Mouse (Mus musculus): ENCODE measurements around the gene 1700011L22Rik. TPM values are rescaled to one million over a fixed set of nuclear protein-coding genes. Genes with fewer than 3 reads are reported as not detected.

Gene 1700011L22Rik
- polyA plus RNA-seq, 1 experiment from 2014 or later, result not detected

DNA sequence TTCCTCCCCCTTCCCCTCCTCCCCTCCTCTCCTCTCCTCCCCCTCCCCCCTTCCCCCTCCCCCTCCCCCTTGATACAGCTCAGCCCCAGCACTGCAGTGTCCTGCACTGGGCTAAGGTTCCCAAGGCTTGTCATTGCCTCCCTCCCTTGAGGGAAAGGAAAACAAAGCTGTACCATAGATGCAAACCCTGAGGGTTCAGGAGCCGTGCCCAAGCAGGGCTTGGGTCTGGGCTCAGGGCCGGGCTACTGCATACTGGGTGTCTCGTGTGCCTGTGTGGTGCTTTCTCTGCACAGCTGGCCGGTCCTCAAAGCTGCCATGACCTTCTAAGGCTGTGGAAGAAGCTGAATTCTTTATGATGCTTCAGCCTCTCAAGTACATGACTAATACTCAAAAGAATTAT lies 74.8 kb downstream of the 1700011L22Rik start:
- WGBS, result 66% methylated on average over 4 of the region's 4 CpGs
- Histone ChIP-seq H3K4me2 (ENCODE audit: low read length) (no peak overlapping the region), H3K9ac (ENCODE audit: low read length) (no peak overlapping the region), H3K4me3 (ENCODE audit: low read depth, low read length) (no peak overlapping the region), H3K27ac (ENCODE audit: low read depth, low read length) (no peak overlapping the region), H3K36me3 (ENCODE audit: control insufficient read depth, insufficient read depth, low read length) (peaks cover 23% of the 10 kb centered on the region), H3K27me3 (replicated peaks; ENCODE audit: control insufficient read depth, insufficient read depth, low read length) (no peaks in the 10 kb centered on the region), H3K9me3 (replicated peaks; ENCODE audit: control insufficient read depth, low read length) (no peaks in the 10 kb centered on the region), H3K4me1 (ENCODE audit: control insufficient read depth, insufficient read depth, low read length) (no peaks in the 10 kb centered on the region)
- no peak for DNase-seq (ENCODE audit: low spot score)
- ATAC-seq, result no peak

DNA sequence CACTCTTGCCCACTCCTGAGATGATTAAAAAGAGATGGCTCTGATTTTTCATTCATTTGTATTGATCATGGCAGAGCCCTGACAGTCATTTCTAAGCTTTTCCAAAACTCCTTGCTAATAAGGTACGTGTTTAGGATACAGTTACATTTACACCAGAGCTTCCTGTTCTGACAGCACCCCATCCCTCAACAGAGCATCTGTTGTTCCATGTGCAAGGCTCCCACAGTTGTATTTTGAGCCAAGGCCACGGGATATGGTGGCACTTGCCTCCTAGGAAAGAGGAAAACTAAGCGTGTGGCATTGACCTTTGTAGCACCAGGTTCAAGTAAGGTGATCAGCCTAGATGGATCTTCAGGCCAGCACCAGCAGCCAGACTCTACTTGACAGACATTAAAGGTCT lies 83.1 kb downstream of the 1700011L22Rik start:
- H3K9ac ChIP-seq (ENCODE audit: low read length), result no peak overlapping the region
- no peak for DNase-seq (ENCODE audit: low spot score)
- H3K27ac ChIP-seq (ENCODE audit: low read depth, low read length), result no peak overlapping the region
- no peaks in the 10 kb centered on the region for H3K9me3 ChIP-seq (replicated peaks; ENCODE audit: control insufficient read depth, low read length)
- H3K36me3 ChIP-seq (ENCODE audit: control insufficient read depth, insufficient read depth, low read length), result no peaks in the 10 kb centered on the region
- no peak overlapping the region for H3K4me3 ChIP-seq (ENCODE audit: low read depth, low read length)
- H3K27me3 ChIP-seq (replicated peaks; ENCODE audit: control insufficient read depth, insufficient read depth, low read length), result no peaks in the 10 kb centered on the region
- no peak overlapping the region for H3K4me2 ChIP-seq (ENCODE audit: low read length)
- ATAC-seq, result no peak
- peaks cover 12% of the 10 kb centered on the region; the same call in 1 of the 2 replicates for H3K4me1 ChIP-seq (ENCODE audit: control insufficient read depth, insufficient read depth, low read length)
- WGBS, result 73% methylated on average over 3 of the region's 3 CpGs

DNA sequence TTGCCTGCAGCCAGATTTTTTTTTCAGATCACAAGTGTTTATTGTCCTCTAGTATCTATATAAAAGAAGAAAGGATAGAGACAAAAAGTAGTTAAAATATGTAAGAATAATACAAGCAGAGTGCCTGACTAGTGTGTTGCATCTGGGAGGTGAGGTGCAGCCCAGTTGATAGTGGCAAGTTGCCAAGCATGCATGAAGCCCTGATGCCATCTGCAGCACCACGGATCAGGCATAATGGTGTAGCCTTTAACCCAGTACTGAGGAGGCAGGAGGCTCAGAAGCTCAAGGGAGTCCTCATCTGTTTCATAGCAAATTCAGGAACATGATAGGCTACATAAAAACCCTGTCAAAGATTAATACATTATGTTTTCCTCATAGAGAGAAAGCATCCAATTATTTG lies 84.0 kb downstream of the 1700011L22Rik start:
- Histone ChIP-seq H3K4me3 (ENCODE audit: low read depth, low read length) (no peak overlapping the region), H3K27me3 (replicated peaks; ENCODE audit: control insufficient read depth, insufficient read depth, low read length) (no peaks in the 10 kb centered on the region), H3K9ac (ENCODE audit: low read length) (no peak overlapping the region), H3K9me3 (replicated peaks; ENCODE audit: control insufficient read depth, low read length) (no peaks in the 10 kb centered on the region), H3K4me2 (ENCODE audit: low read length) (no peak overlapping the region), H3K27ac (ENCODE audit: low read depth, low read length) (no peak overlapping the region), H3K36me3 (ENCODE audit: control insufficient read depth, insufficient read depth, low read length) (peaks cover 1% of the 10 kb centered on the region; the same call in 1 of the 2 replicates), H3K4me1 (ENCODE audit: control insufficient read depth, insufficient read depth, low read length) (peaks cover 12% of the 10 kb centered on the region; the same call in 1 of the 2 replicates)
- DNase-seq (ENCODE audit: low spot score), result peak; percentile 51
- ATAC-seq, result 0 out of 2 replicates have a peak, but pooled peaks have one; percentile 24
- 18% methylated on average over 1 of the region's 1 CpGs for WGBS

DNA sequence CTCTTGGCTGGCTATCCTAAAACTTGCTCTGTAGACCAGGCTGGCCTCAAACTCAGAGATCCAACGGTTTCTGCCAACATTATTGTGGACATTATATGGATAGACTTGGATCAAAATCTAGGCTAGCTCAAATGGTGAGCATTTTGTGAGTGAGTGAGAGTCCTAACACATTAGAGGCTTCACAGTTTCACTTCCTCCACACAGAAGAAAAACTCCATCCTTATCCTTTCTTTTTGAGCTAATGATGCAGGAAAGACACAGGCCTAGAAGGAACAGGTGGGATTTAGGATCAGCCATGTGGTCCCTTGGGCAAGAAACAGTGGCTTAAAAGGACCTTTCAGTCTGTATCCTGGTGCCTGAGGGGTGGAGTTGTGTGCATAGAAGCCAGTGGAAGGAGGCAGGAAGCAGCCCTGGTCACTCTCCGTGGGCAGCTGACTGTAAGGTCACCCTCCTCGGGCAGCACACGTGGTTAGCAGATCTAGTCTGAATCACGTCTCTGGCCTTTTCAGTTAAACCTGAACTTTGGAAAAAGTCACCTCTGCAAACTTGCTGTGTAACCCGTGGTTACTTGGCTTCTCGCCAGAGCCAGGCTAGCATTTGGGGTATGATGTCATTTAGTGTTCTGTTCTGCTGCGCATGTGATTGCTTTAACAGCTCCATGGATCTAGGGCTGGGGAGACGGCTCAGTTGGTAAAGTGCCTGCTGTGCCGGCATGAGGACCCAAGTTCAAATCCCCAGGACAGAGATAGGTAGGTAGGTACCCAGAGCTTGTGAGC lies 85.6 kb downstream of the 1700011L22Rik start:
- peaks cover 12% of the 10 kb centered on the region; the same call in 1 of the 2 replicates for H3K4me1 ChIP-seq (ENCODE audit: control insufficient read depth, insufficient read depth, low read length)
- DNase-seq (ENCODE audit: low spot score), result peak; percentile 75
- H3K9me3 ChIP-seq (replicated peaks; ENCODE audit: control insufficient read depth, low read length), result no peaks in the 10 kb centered on the region
- H3K27me3 ChIP-seq (replicated peaks; ENCODE audit: control insufficient read depth, insufficient read depth, low read length), result no peaks in the 10 kb centered on the region
- ATAC-seq, result peak; percentile 55
- H3K36me3 ChIP-seq (ENCODE audit: control insufficient read depth, insufficient read depth, low read length), result peaks cover 7% of the 10 kb centered on the region; the same call in 1 of the 2 replicates
- H3K27ac ChIP-seq (ENCODE audit: low read depth, low read length), result no peak overlapping the region
- H3K4me3 ChIP-seq (ENCODE audit: low read depth, low read length), result no peak overlapping the region
- WGBS, result 39% methylated on average over 10 of the region's 10 CpGs
- no peak overlapping the region for H3K4me2 ChIP-seq (ENCODE audit: low read length)
- no peak overlapping the region for H3K9ac ChIP-seq (ENCODE audit: low read length)

DNA sequence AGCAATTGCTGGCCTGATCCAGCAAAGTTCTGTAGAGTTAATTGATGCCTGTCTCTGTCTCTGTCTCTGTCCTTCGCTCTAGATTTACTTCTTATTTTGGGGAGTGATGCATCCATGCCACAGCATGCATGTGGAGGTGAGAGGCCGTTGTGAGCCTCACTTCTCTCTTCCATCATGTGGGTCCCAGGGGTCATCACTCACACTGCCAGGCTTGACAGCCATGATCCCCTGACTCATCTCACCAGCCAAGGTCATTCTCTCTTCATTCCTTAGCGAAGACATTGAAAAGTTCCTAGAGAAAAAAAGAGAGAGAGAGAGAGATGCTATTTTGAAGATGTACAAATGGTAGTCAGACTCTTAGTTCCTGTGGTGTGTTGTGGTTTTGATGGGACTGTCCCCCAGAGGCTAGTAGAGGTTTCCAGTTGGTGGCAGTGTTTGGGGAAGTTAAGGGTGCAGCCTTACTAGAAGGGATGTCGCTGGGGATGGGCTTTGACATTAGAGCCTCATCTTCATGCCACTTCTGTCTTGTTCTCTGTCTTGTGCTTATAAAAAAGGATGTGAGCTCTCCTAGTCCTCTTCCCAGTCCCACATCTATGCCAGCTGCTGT lies 87.1 kb downstream of the 1700011L22Rik start:
- Histone ChIP-seq H3K4me2 (ENCODE audit: low read length) (no peak overlapping the region), H3K27ac (ENCODE audit: low read depth, low read length) (no peak overlapping the region), H3K27me3 (replicated peaks; ENCODE audit: control insufficient read depth, insufficient read depth, low read length) (no peaks in the 10 kb centered on the region), H3K9me3 (replicated peaks; ENCODE audit: control insufficient read depth, low read length) (no peaks in the 10 kb centered on the region), H3K4me1 (ENCODE audit: control insufficient read depth, insufficient read depth, low read length) (peaks cover 12% of the 10 kb centered on the region; the same call in 1 of the 2 replicates), H3K4me3 (ENCODE audit: low read depth, low read length) (no peak overlapping the region), H3K9ac (ENCODE audit: low read length) (no peak overlapping the region), H3K36me3 (ENCODE audit: control insufficient read depth, insufficient read depth, low read length) (peaks cover 13% of the 10 kb centered on the region; the same call in 1 of the 2 replicates)
- DNase-seq (ENCODE audit: low spot score) (no peak), ATAC-seq (no peak)
- 91% methylated on average over 4 of the region's 4 CpGs for WGBS

Other genes starting within 250 kb of the 1700011L22Rik start
- gene Zfp827, start 220.1 kb downstream of the 1700011L22Rik start, polyA plus RNA-seq (2014; fragmentation: Nextera tagmentation; extraction: Ambion mirVana), result 10.2 and 12.2 TPM in 2 replicates
- 20.2 and 24.9 TPM in 2 replicates for gene Mmaa, start 46.4 kb upstream of the 1700011L22Rik start, polyA plus RNA-seq (2014; fragmentation: Nextera tagmentation; extraction: Ambion mirVana)
- 64.2 and 66.5 TPM in 2 replicates for gene Smad1, start 150.9 kb upstream of the 1700011L22Rik start, polyA plus RNA-seq (2014; fragmentation: Nextera tagmentation; extraction: Ambion mirVana)

All from forebrain, embryonic 14.5 days (tissue).